Mouse (Mus musculus) stomach, postnatal 0 days (tissue): Measurements from ENCODE around the gene Abcb1b.

Experiments
- CTCF ChIP-seq: IDR thresholded peaks from 2 replicates; pipeline ENCODE4 v1.5.1; 2016; ENCODE audit warnings: antibody characterized with exemption, low read depth, mild to moderate bottlenecking, moderate library complexity
- EP300 ChIP-seq: optimal IDR thresholded peaks from 2 replicates; pipeline ENCODE3; 2016; ENCODE audit warnings: antibody characterized with exemption

GRCm38 (mm10) chr5:8798752-8799115, 787 bp downstream of the Abcb1b start:
- no peak for TF ChIP-seq EP300
- no peak for TF ChIP-seq CTCF
